Mouse (Mus musculus): ENCODE measurements around the gene Cttnbp2. TPM values are rescaled to one million over a fixed set of nuclear protein-coding genes. Genes with fewer than 3 reads are reported as not detected.

Cttnbp2 gene
- polyA plus RNA-seq, 1 experiment, result 5.7 TPM

DNA sequence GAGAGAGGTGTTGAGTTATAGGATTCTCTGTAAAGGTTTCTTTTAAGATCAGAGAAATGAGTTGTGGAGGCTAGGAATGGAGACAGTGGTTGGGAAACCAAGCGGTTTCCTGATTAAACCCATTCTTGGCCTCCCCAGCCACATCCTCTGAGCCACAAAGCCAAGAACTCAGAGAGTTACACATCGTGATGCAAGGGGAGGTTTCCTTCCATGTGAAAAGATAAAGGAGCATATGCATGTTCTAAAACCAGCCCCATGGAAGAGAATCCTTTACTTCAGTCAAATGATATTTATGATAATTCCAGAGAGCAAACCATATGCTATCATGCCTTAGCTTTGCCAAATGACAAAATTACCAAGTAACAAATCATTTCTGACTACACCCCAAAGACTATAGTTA lies 3.0 kb upstream of the Cttnbp2 start:
- H3K36me3 ChIP-seq (ENCODE audit: control insufficient read depth, insufficient read depth, low read length), result no peaks in the 10 kb centered on the region
- 88% methylated on average over 2 of the region's 2 CpGs for WGBS
- DNase-seq, result no peak
- no peak overlapping the region for H3K27ac ChIP-seq (ENCODE audit: insufficient read depth, low read depth, low read length)
- TF ChIP-seq POLR2A (IDR thresholded peaks at IDR 0.05; ENCODE audit: low read depth, low read length) (no peak), CTCF (conservative IDR thresholded peaks at IDR 0.05; ENCODE audit: insufficient read depth, insufficient read length, low read depth, low read length) (no peak)
- H3K4me3 ChIP-seq (ENCODE audit: insufficient read depth, low read depth, low read length), result no peak overlapping the region
- H3K27me3 ChIP-seq (replicated peaks; ENCODE audit: control insufficient read depth, insufficient read depth, low read length), result no peaks in the 10 kb centered on the region; the same call in 1 of the 2 replicates
- H3K4me1 ChIP-seq (ENCODE audit: control insufficient read depth, insufficient read depth, low read length), result no peaks in the 10 kb centered on the region

- Histone ChIP-seq H3K36me3 (ENCODE audit: control insufficient read depth, insufficient read depth, low read length) (no peaks in the 10 kb centered on the region), H3K4me1 (ENCODE audit: control insufficient read depth, insufficient read depth, low read length) (no peaks in the 10 kb centered on the region), H3K27ac (ENCODE audit: insufficient read depth, low read depth, low read length) (no peak overlapping the region), H3K27me3 (replicated peaks; ENCODE audit: control insufficient read depth, insufficient read depth, low read length) (no peaks in the 10 kb centered on the region; the same call in 1 of the 2 replicates), H3K4me3 (ENCODE audit: insufficient read depth, low read depth, low read length) (peak overlapping the region; percentile 91)
- WGBS, result 4% methylated on average over 28 of the region's 28 CpGs
- DNase-seq, result peak; percentile 17
- TF ChIP-seq CTCF (conservative IDR thresholded peaks at IDR 0.05; ENCODE audit: insufficient read depth, insufficient read length, low read depth, low read length), result no peak
- TF ChIP-seq POLR2A (IDR thresholded peaks at IDR 0.05; ENCODE audit: low read depth, low read length), result no peak
These were observed 801 bp downstream of the Cttnbp2 start for GRCm38 (mm10) chr6:18513611-18514473.

DNA sequence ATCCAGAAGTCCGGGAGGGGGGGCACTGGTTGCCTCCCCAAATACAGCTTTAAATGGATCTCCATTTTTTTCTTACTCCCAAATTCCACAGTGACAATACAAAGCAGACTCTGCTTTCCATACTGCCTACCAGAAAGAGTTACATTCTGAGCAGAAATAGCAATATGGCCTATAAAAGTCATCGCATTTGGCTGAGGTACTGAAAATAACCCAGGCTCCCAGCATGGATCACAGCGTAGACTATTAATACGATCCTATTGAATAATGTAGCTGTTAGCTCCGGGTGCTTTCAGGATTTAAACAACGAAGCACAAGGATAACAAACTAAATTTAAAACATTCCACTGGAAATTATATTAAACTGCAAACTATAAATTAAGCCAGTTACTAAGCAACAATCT lies 2.8 kb downstream of the Cttnbp2 start:
- H3K4me1 ChIP-seq (ENCODE audit: control insufficient read depth, insufficient read depth, low read length), result no peaks in the 10 kb centered on the region
- no peak for TF ChIP-seq POLR2A (IDR thresholded peaks at IDR 0.05; ENCODE audit: low read depth, low read length)
- no peak for TF ChIP-seq CTCF (conservative IDR thresholded peaks at IDR 0.05; ENCODE audit: insufficient read depth, insufficient read length, low read depth, low read length)
- H3K36me3 ChIP-seq (ENCODE audit: control insufficient read depth, insufficient read depth, low read length), result no peaks in the 10 kb centered on the region
- no peak for DNase-seq
- no peaks in the 10 kb centered on the region; the same call in 1 of the 2 replicates for H3K27me3 ChIP-seq (replicated peaks; ENCODE audit: control insufficient read depth, insufficient read depth, low read length)
- H3K27ac ChIP-seq (ENCODE audit: insufficient read depth, low read depth, low read length), result no peak overlapping the region
- no peak overlapping the region for H3K4me3 ChIP-seq (ENCODE audit: insufficient read depth, low read depth, low read length)
- 85% methylated on average over 6 of the region's 6 CpGs for WGBS

- Histone ChIP-seq H3K4me1 (ENCODE audit: control insufficient read depth, insufficient read depth, low read length) (no peaks in the 10 kb centered on the region), H3K4me3 (ENCODE audit: insufficient read depth, low read depth, low read length) (no peak overlapping the region), H3K27ac (ENCODE audit: insufficient read depth, low read depth, low read length) (no peak overlapping the region), H3K27me3 (replicated peaks; ENCODE audit: control insufficient read depth, insufficient read depth, low read length) (no peaks in the 10 kb centered on the region), H3K36me3 (ENCODE audit: control insufficient read depth, insufficient read depth, low read length) (no peaks in the 10 kb centered on the region)
- TF ChIP-seq POLR2A (IDR thresholded peaks at IDR 0.05; ENCODE audit: low read depth, low read length) (no peak), CTCF (conservative IDR thresholded peaks at IDR 0.05; ENCODE audit: insufficient read depth, insufficient read length, low read depth, low read length) (no peak)
- DNase-seq, result no peak
- 62% methylated on average over 2 of the region's 2 CpGs for WGBS
These were observed 6.6 kb downstream of the Cttnbp2 start for GRCm38 (mm10) chr6:18508036-18508435.

DNA sequence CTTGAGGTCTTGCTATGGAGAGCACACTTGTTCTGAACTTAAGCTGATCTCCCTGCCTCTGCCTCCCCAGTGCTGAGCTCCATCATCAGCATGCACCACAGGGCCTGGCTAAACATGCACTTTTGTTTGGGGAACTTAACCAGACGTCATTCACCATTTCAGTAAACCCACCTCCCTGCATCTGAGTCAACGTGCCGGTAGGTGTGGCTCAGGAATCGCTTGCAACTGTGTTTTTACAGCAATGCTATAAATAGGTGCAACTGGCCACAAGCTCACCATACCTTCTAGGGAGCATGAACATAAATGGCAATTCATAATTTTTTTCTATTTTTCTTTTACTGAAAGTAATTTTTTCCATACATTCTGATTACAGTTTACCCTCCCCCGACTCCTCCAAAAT lies 14.8 kb downstream of the Cttnbp2 start:
- DNase-seq, result no peak
- H3K36me3 ChIP-seq (ENCODE audit: control insufficient read depth, insufficient read depth, low read length), result no peaks in the 10 kb centered on the region; the same call in 1 of the 2 replicates
- peaks cover 5% of the 10 kb centered on the region; the same call in 1 of the 2 replicates for H3K4me1 ChIP-seq (ENCODE audit: control insufficient read depth, insufficient read depth, low read length)
- H3K27me3 ChIP-seq (replicated peaks; ENCODE audit: control insufficient read depth, insufficient read depth, low read length), result no peaks in the 10 kb centered on the region
- no peak overlapping the region for H3K4me3 ChIP-seq (ENCODE audit: insufficient read depth, low read depth, low read length)
- 68% methylated on average over 5 of the region's 5 CpGs for WGBS
- no peak overlapping the region for H3K27ac ChIP-seq (ENCODE audit: insufficient read depth, low read depth, low read length)
- TF ChIP-seq CTCF (conservative IDR thresholded peaks at IDR 0.05; ENCODE audit: insufficient read depth, insufficient read length, low read depth, low read length), result no peak
- TF ChIP-seq POLR2A (IDR thresholded peaks at IDR 0.05; ENCODE audit: low read depth, low read length), result no peak

DNA sequence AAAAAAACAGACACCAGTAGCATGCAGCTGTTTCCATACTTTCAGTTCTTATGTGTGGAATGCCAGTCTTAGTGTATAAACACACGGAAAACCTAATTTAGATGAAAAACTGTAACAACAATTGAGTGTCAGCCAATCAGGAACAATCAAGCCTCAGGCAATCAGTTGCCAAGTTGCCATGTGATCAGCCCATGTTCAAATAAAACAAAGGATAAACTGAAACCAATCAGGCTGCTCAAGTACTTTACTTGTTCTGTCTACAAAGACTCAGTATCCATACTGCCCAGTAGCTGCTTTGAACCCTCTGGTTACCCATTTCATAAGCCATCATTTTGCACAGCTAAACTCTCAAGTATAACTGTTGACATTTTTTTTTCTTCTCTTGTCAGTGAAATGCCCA lies 21.7 kb downstream of the Cttnbp2 start:
- TF ChIP-seq POLR2A (IDR thresholded peaks at IDR 0.05; ENCODE audit: low read depth, low read length) (no peak), CTCF (conservative IDR thresholded peaks at IDR 0.05; ENCODE audit: insufficient read depth, insufficient read length, low read depth, low read length) (no peak)
- 81% methylated on average over 1 of the region's 1 CpGs for WGBS
- no peaks in the 10 kb centered on the region for H3K27me3 ChIP-seq (replicated peaks; ENCODE audit: control insufficient read depth, insufficient read depth, low read length)

DNA sequence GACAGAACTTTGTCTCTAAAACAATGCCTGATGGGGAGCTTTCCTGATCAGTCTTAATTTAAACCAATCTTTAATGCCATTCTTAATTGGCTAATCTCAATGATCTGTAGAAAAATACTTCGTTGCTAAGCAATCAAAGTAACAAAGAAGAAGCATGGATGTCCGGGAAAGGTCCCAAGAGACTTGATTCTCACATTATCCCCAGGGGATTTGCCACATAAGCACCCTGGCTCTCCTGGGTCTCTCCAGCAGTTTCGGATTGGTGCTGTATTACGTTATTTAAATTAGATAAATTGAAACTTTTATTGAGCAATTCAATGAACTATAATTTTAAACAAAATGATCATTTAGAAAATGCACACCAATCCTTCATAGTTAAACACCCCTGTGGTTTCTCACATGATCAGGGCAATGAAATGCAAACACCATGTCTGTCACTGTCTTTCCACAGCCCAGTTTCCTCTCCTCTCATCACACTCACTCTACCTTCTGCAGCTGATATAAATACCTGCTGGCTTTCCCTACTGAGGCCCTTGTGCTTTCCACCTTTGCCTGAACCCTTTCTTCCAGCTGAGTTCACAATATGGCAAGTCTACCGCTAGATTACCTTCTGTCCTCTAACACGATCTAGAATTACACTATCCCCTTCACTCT lies 22.3 kb downstream of the Cttnbp2 start:
- H3K27me3 ChIP-seq (replicated peaks; ENCODE audit: control insufficient read depth, insufficient read depth, low read length), result no peaks in the 10 kb centered on the region
- DNase-seq, result no peak
- 86% methylated on average over 6 of the region's 6 CpGs for WGBS
- no peak overlapping the region for H3K27ac ChIP-seq (ENCODE audit: insufficient read depth, low read depth, low read length)
- H3K4me1 ChIP-seq (ENCODE audit: control insufficient read depth, insufficient read depth, low read length), result no peaks in the 10 kb centered on the region
- H3K4me3 ChIP-seq (ENCODE audit: insufficient read depth, low read depth, low read length), result no peak overlapping the region
- no peaks in the 10 kb centered on the region; the same call in 1 of the 2 replicates for H3K36me3 ChIP-seq (ENCODE audit: control insufficient read depth, insufficient read depth, low read length)
- TF ChIP-seq POLR2A (IDR thresholded peaks at IDR 0.05; ENCODE audit: low read depth, low read length) (no peak), CTCF (conservative IDR thresholded peaks at IDR 0.05; ENCODE audit: insufficient read depth, insufficient read length, low read depth, low read length) (no peak)

More for the DNA sequence above, 21.7 kb downstream of the Cttnbp2 start:
- Histone ChIP-seq H3K4me1 (ENCODE audit: control insufficient read depth, insufficient read depth, low read length) (no peaks in the 10 kb centered on the region), H3K36me3 (ENCODE audit: control insufficient read depth, insufficient read depth, low read length) (no peaks in the 10 kb centered on the region; the same call in 1 of the 2 replicates), H3K4me3 (ENCODE audit: insufficient read depth, low read depth, low read length) (no peak overlapping the region), H3K27ac (ENCODE audit: insufficient read depth, low read depth, low read length) (no peak overlapping the region)
- DNase-seq, result peak; percentile 5

All from kidney, adult 2 months (tissue).